Mouse (Mus musculus): ENCODE measurements around the gene Mical2.

Gene Mical2

GRCm38 (mm10) chr7:112241945-112242329 is 16.3 kb downstream of the Mical2 start:
- no peak for DNase-seq (ENCODE audit: low spot score)

DNA sequence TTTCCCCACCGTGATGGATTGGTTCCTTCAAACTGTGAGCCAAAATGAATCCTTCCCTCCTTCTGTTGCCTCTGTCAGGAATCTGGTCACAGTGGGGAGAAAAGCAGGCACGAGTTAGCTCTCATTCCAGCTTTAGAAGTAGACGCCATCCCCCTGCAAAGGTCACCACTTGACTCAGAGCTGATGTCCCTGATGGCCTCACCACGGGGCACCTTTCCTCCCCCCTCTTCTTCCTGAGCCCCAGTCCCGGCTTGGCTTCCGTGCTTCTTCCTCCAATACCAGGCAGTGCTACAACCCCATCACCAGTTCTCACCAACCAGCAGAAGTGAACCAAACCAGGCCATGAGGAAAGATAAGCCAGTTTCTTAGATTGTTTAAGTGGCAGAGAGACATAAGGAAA is 16.9 kb downstream of the Mical2 start:
- DNase-seq (ENCODE audit: low spot score): no peak

- no peak for DNase-seq (ENCODE audit: low spot score)
Measured at GRCm38 (mm10) chr7:112244071-112244470, 18.4 kb downstream of the Mical2 start.

- no peak for DNase-seq (ENCODE audit: low spot score)
Measured at GRCm38 (mm10) chr7:112244683-112245082, 19.0 kb downstream of the Mical2 start.

GRCm38 (mm10) chr7:112245839-112246438 is 20.3 kb downstream of the Mical2 start:
- DNase-seq (ENCODE audit: low spot score): no peak

GRCm38 (mm10) chr7:112246442-112246841 is 20.8 kb downstream of the Mical2 start:
- no peak for DNase-seq (ENCODE audit: low spot score)

DNA sequence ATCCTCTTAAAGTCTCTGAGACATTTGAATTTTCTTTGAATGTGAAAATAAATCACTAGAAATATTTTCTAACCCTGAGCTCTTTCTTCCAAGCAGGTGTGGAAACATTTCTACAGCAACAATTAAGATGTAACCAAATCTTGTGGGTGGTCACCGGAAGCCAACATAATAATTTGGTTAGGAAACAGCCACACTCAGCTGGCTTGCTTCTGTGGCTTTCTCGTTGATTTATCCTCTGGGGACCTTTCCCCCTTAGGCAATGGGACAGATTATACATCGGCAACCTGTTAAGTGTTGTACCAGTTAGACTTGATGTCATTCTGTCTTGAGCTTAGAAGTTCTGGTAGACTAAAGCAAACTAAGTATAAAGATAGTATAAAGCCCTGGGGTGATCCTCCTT is 22.2 kb downstream of the Mical2 start:
- no peak for DNase-seq (ENCODE audit: low spot score)

GRCm38 (mm10) chr7:112249476-112249875 is 23.8 kb downstream of the Mical2 start:
- no peak for DNase-seq (ENCODE audit: low spot score)

GRCm38 (mm10) chr7:112252065-112252464 is 26.4 kb downstream of the Mical2 start:
- no peak for DNase-seq (ENCODE audit: low spot score)

GRCm38 (mm10) chr7:112254233-112254632 is 28.6 kb downstream of the Mical2 start:
- no peak for DNase-seq (ENCODE audit: low spot score)

GRCm38 (mm10) chr7:112255248-112255866 is 29.7 kb downstream of the Mical2 start:
- no peak for DNase-seq (ENCODE audit: low spot score)

DNA sequence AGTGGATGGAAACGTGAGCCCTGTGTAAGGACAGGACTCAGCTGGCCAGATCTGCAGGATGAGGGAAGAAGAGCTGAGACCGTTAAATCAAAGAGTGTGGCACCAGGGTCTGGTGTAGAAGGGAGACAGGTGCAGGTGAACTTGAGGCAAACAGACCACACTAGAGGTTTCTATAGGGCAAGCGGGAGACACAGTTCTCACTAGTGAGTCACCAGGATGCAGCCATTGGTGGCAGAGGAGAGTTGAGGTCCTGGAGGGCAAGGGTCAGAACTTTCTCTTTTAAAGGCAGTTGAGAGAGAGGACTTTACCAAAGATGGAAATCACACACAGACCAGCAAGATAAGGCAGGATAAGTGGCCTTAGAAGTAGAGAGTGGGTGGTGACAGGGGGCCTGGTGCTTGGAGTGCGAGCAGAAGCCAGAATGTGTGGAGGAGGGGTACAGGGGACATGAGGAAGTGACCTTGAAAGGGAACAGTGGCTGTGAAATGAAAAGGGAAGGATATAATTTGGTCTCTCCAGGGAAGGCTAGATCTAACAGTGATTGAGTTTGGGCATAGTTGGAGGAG is 32.8 kb downstream of the Mical2 start:
- no peak for DNase-seq (ENCODE audit: low spot score)

DNA sequence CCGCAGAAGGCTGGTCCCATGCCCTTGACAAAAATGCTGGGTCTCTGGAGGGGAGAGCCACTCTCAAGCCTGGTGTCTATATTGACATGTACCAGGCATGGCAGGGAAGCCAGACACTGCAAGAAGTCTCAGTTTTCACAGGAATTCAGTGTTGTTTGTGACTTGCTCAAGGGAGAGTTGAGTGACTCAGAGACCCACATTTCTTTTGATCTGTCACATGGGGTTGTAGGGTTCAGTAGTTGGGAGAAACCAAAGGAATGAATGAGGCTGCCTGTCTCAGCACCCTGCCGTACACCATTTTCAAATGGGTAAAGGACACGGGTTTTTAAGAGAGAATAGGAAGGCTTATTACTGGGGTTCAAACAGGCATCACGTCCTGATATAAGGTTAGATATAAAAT is 33.6 kb downstream of the Mical2 start:
- DNase-seq (ENCODE audit: low spot score): no peak

GRCm38 (mm10) chr7:112261121-112261520 is 35.5 kb downstream of the Mical2 start:
- no peak for DNase-seq (ENCODE audit: low spot score)

DNA sequence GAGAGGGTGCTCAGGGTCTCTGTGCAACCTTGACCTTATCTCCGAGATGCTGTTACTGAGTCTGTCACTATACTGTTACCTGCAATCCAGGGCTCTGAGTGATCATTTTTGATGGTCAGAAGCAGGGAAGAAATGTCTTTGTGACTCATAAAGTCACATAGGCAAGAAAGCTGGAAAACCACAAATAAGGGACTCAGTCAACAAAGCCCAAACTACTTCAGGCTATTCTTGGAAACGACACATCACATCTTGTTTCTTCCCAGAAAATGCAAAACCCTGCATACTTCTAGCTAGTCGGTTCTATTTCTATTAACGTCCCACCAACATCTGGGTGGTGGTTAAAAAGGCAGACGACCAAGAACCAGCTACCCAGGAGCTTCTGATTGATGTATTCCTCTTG is 41.6 kb downstream of the Mical2 start:
- DNase-seq (ENCODE audit: low spot score): no peak

GRCm38 (mm10) chr7:112268761-112269425 is 43.2 kb downstream of the Mical2 start:
- no peak for DNase-seq (ENCODE audit: low spot score)

GRCm38 (mm10) chr7:112270870-112271269 is 45.2 kb downstream of the Mical2 start:
- DNase-seq (ENCODE audit: low spot score): peak; percentile 26

- no peak for DNase-seq (ENCODE audit: low spot score)
Measured at GRCm38 (mm10) chr7:112271627-112272026, 46.0 kb downstream of the Mical2 start.

- no peak for DNase-seq (ENCODE audit: low spot score)
Measured at GRCm38 (mm10) chr7:112272692-112273091, 47.0 kb downstream of the Mical2 start.

GRCm38 (mm10) chr7:112273451-112273850 is 47.8 kb downstream of the Mical2 start:
- no peak for DNase-seq (ENCODE audit: low spot score)

DNA sequence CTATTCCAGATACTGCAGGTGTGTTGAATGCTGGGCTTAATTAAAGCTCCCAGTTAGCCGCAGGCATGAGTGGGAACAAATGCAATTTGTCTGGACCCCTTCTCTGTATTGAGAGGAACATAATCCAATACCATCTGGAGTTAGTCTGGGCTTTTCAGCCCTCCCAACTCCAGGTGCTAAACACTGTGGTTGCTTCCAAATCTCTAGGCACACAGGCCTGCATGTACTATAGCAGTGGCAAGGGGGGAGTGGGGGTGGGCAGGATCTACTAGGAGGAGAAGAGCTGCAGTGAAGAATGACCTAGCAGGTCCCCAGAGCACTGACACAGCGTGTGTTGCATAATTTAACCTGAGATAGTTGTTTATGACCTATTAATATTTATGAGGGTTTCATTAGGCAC is 49.0 kb downstream of the Mical2 start:
- DNase-seq (ENCODE audit: low spot score): no peak

- no peak for DNase-seq (ENCODE audit: low spot score)
Measured at GRCm38 (mm10) chr7:112275093-112275492, 49.4 kb downstream of the Mical2 start.

- no peak for DNase-seq (ENCODE audit: low spot score)
Measured at GRCm38 (mm10) chr7:112275883-112276282, 50.2 kb downstream of the Mical2 start.

All from ovary, adult 18-20 months (tissue).